ENCODE assay signal across 9 mouse cellular contexts in the genomic region with DNA sequence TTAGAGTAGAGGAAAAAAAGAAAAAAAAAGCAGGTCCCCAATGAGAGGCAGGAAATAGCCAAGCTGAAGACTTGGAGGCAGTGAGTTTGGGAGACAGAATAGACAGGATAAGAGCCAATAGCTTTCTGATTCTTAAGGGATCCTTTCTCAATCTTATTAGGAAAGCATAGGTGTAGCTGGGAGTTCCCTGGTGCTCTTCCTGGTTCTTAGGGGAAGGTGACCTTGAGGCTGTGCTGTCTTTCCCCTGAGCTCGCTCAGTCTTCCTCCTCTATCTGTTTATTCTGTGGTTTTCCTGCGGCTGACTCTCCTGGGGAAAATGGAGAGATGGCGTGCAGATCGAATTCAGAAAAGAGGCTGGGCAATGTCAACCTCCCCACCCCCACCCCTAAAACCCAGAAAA. TPM values are rescaled to one million over a fixed set of nuclear protein-coding genes. Genes with fewer than 3 reads are reported as not detected.
DNase-seq lines count a peak whose midpoint lies in the region; ATAC-seq lines count a peak whose summit lies in the region.
"Had no signal": no experiment of that assay in that cellular context is flagged by ENCODE, and none has a peak within 500 bp of the region (broad histone marks: within the 10 kb centered on the region; RNA-seq: fewer than 3 reads in every experiment).

No protein-coding gene starts in this region.

- H3K4me1 ChIP-seq in kidney, embryonic 16.5 days (ENCODE audit: insufficient read depth, low read length), result peaks cover 16% of the 10 kb centered on the region
- H3K4me1 ChIP-seq in embryonic facial prominence, embryonic 10.5 days, result peaks cover 31% of the 10 kb centered on the region
- peaks cover 25% of the 10 kb centered on the region for H3K4me1 ChIP-seq in hindbrain, embryonic 15.5 days (replicated peaks)
- H3K4me1 ChIP-seq in neural tube, embryonic 12.5 days, result peaks cover 17% of the 10 kb centered on the region

- 1% methylated on average over 4 of the region's 4 CpGs for WGBS in kidney, embryonic 16.5 days
- under 1% methylated on average over 4 of the region's 4 CpGs for WGBS in embryonic facial prominence, embryonic 10.5 days
- 4% methylated on average over 4 of the region's 4 CpGs for WGBS in hindbrain, embryonic 15.5 days
- 3% methylated on average over 4 of the region's 4 CpGs for WGBS in neural tube, embryonic 12.5 days

- H3K27me3 ChIP-seq in kidney, embryonic 16.5 days (ENCODE audit: insufficient read depth, low read length), result peaks cover 14% of the 10 kb centered on the region
- peaks cover 33% of the 10 kb centered on the region for H3K27me3 ChIP-seq in embryonic facial prominence, embryonic 10.5 days (replicated peaks; ENCODE audit: low read depth, poor library complexity, severe bottlenecking)
- no peaks in the 10 kb centered on the region for H3K27me3 ChIP-seq in hindbrain, embryonic 15.5 days
- H3K27me3 ChIP-seq in neural tube, embryonic 12.5 days (replicated peaks), result peaks cover 26% of the 10 kb centered on the region

- no peak for ATAC-seq in kidney, embryonic 16.5 days (ENCODE audit: low FRiP score, low TSS enrichment)
- ATAC-seq in hindbrain, embryonic 15.5 days (ENCODE audit: low FRiP score, low read depth), result no peak
- ATAC-seq in neural tube, embryonic 12.5 days (ENCODE audit: low FRiP score, low read depth), result no peak
- ATAC-seq in CD4-positive, CD25-positive, alpha-beta regulatory T cell, adult 4 months, result no peak

- no peaks in the 10 kb centered on the region for H3K9me3 ChIP-seq in kidney, embryonic 16.5 days (ENCODE audit: low read length)
- H3K9me3 ChIP-seq in embryonic facial prominence, embryonic 10.5 days, result no peaks in the 10 kb centered on the region
- H3K9me3 ChIP-seq in hindbrain, embryonic 15.5 days, result no peaks in the 10 kb centered on the region
- no peaks in the 10 kb centered on the region for H3K9me3 ChIP-seq in neural tube, embryonic 12.5 days

- peak overlapping the region; percentile 59 for H3K4me2 ChIP-seq in kidney, embryonic 16.5 days (replicated peaks; ENCODE audit: low read depth, low read length)
- peak overlapping the region; percentile 61 for H3K4me2 ChIP-seq in hindbrain, embryonic 15.5 days
- peak overlapping the region; percentile 60 for H3K4me2 ChIP-seq in neural tube, embryonic 12.5 days (replicated peaks)

- peak overlapping the region; percentile 40 for H3K4me3 ChIP-seq in kidney, embryonic 16.5 days (ENCODE audit: low read length)
- H3K4me3 ChIP-seq in embryonic facial prominence, embryonic 10.5 days, result peak overlapping the region; percentile 55
- H3K4me3 ChIP-seq in hindbrain, embryonic 15.5 days, result peak overlapping the region; percentile 47
- peak overlapping the region; percentile 30 for H3K4me3 ChIP-seq in neural tube, embryonic 12.5 days

- H3K27ac ChIP-seq in kidney, embryonic 16.5 days (ENCODE audit: low read length), result no peak overlapping the region
- H3K27ac ChIP-seq in embryonic facial prominence, embryonic 10.5 days (replicated peaks), result no peak overlapping the region
- H3K27ac ChIP-seq in hindbrain, embryonic 15.5 days (replicated peaks), result peak overlapping the region; percentile 85
- no peak overlapping the region for H3K27ac ChIP-seq in neural tube, embryonic 12.5 days

- H3K9ac ChIP-seq in kidney, embryonic 16.5 days (replicated peaks; ENCODE audit: low read length), result no peak overlapping the region
- peak overlapping the region; percentile 71 for H3K9ac ChIP-seq in hindbrain, embryonic 15.5 days
- H3K9ac ChIP-seq in neural tube, embryonic 12.5 days, result no peak overlapping the region

- DNase-seq in kidney, postnatal 25 days, result no peak
- no peak for DNase-seq in embryonic facial prominence, embryonic 10.5 days (ENCODE audit: low spot score)
- no peak for DNase-seq in adrenal gland, adult 2 months
- DNase-seq in kidney, postnatal 14 days, result no peak

- no peaks in the 10 kb centered on the region for H3K36me3 ChIP-seq in kidney, embryonic 16.5 days (ENCODE audit: insufficient read depth, low read length)
- no peaks in the 10 kb centered on the region for H3K36me3 ChIP-seq in embryonic facial prominence, embryonic 10.5 days (replicated peaks)
- no peaks in the 10 kb centered on the region for H3K36me3 ChIP-seq in hindbrain, embryonic 15.5 days
- H3K36me3 ChIP-seq in neural tube, embryonic 12.5 days, result no peaks in the 10 kb centered on the region

RNA-seq across cellular contexts. Expression of a gene that starts 0.4 kb away (rescaled TPM):
- polyA plus RNA-seq in kidney, embryonic 16.5 days (2015; fragmentation: Nextera tagmentation; extraction: Ambion mirVana), result 28.2 and 34.6 TPM in 2 replicates
- polyA plus RNA-seq in embryonic facial prominence, embryonic 10.5 days (2016; fragmentation: Nextera tagmentation; extraction: Ambion mirVana), result 3.6 and 6.0 TPM in 2 replicates
- polyA plus RNA-seq in hindbrain, embryonic 15.5 days (2015; fragmentation: Nextera tagmentation; extraction: Ambion mirVana), result 99.5 and 107 TPM in 2 replicates
- polyA plus RNA-seq in neural tube, embryonic 12.5 days (2016; fragmentation: Nextera tagmentation; extraction: Ambion mirVana), result 19.6 and 19.7 TPM in 2 replicates
- polyA plus RNA-seq in CD4-positive, CD25-positive, alpha-beta regulatory T cell, adult 4 months (2017; shearing (Covaris generic)), result not detected
- total RNA-seq in adrenal gland, adult 2 months (2021), result 10 to 100 TPM in 1 of 2 experiments, 1 to 10 TPM in 1; 6.9 to 14.2 TPM
- polyA plus RNA-seq in adrenal gland, adult 2 months (2012; rRNA removed), result 9.2 and 11.5 TPM in 2 replicates
- total RNA-seq: gastrocnemius, adult 18-20 months had no signal

RNA-seq across cellular contexts. Expression of a gene that starts 2.8 kb away (rescaled TPM):
- polyA plus RNA-seq in kidney, embryonic 16.5 days (2015; fragmentation: Nextera tagmentation; extraction: Ambion mirVana), result 14.4 and 15.8 TPM in 2 replicates
- 10.2 and 10.5 TPM in 2 replicates for polyA plus RNA-seq in embryonic facial prominence, embryonic 10.5 days (2016; fragmentation: Nextera tagmentation; extraction: Ambion mirVana)
- polyA plus RNA-seq in hindbrain, embryonic 15.5 days (2015; fragmentation: Nextera tagmentation; extraction: Ambion mirVana), result 19.8 and 21.3 TPM in 2 replicates
- 13.0 and 13.1 TPM in 2 replicates for polyA plus RNA-seq in neural tube, embryonic 12.5 days (2016; fragmentation: Nextera tagmentation; extraction: Ambion mirVana)
- 1 to 10 TPM; 6.8 to 9.5 TPM for polyA plus RNA-seq in CD4-positive, CD25-positive, alpha-beta regulatory T cell, adult 4 months (2017; shearing (Covaris generic))
- 10 to 100 TPM; 51.4 to 56.9 TPM for total RNA-seq in adrenal gland, adult 2 months (2021)
- 36.7 and 41.0 TPM in 2 replicates for polyA plus RNA-seq in adrenal gland, adult 2 months (2012; rRNA removed)

RNA-seq across cellular contexts. Expression of a gene that starts 29.0 kb away (rescaled TPM):
- not detected in 2 replicates for polyA plus RNA-seq in kidney, embryonic 16.5 days (2015; fragmentation: Nextera tagmentation; extraction: Ambion mirVana)
- not detected in 2 replicates for polyA plus RNA-seq in embryonic facial prominence, embryonic 10.5 days (2016; fragmentation: Nextera tagmentation; extraction: Ambion mirVana)
- polyA plus RNA-seq in hindbrain, embryonic 15.5 days (2015; fragmentation: Nextera tagmentation; extraction: Ambion mirVana), result 0.04 and 0.17 TPM in 2 replicates
- not detected in 2 replicates for polyA plus RNA-seq in neural tube, embryonic 12.5 days (2016; fragmentation: Nextera tagmentation; extraction: Ambion mirVana)
- under 1 TPM; 0.10 to 0.35 TPM for polyA plus RNA-seq in CD4-positive, CD25-positive, alpha-beta regulatory T cell, adult 4 months (2017; shearing (Covaris generic))
- under 1 TPM in 1 of 2 experiments, not detected in 1; 0.31 TPM for total RNA-seq in adrenal gland, adult 2 months (2021)
- 0.07 and 0.16 TPM in 2 replicates for polyA plus RNA-seq in adrenal gland, adult 2 months (2012; rRNA removed)

RNA-seq across cellular contexts. Expression of a gene that starts 55.6 kb away (rescaled TPM):
- polyA plus RNA-seq in kidney, embryonic 16.5 days (2015; fragmentation: Nextera tagmentation; extraction: Ambion mirVana), result 838 and 877 TPM in 2 replicates
- polyA plus RNA-seq in embryonic facial prominence, embryonic 10.5 days (2016; fragmentation: Nextera tagmentation; extraction: Ambion mirVana), result 609 and 638 TPM in 2 replicates
- 377 and 390 TPM in 2 replicates for polyA plus RNA-seq in hindbrain, embryonic 15.5 days (2015; fragmentation: Nextera tagmentation; extraction: Ambion mirVana)
- 497 and 518 TPM in 2 replicates for polyA plus RNA-seq in neural tube, embryonic 12.5 days (2016; fragmentation: Nextera tagmentation; extraction: Ambion mirVana)
- 100 to 1,000 TPM; 665 to 860 TPM for polyA plus RNA-seq in CD4-positive, CD25-positive, alpha-beta regulatory T cell, adult 4 months (2017; shearing (Covaris generic))
- total RNA-seq in adrenal gland, adult 2 months (2021), result 100 to 1,000 TPM; 385 to 421 TPM
- 1,644 and 2,044 TPM in 2 replicates for polyA plus RNA-seq in adrenal gland, adult 2 months (2012; rRNA removed)

RNA-seq across cellular contexts. Expression of a gene that starts 55.6 kb away (rescaled TPM):
- 2.0 and 3.0 TPM in 2 replicates for polyA plus RNA-seq in kidney, embryonic 16.5 days (2015; fragmentation: Nextera tagmentation; extraction: Ambion mirVana)
- 3.3 and 3.7 TPM in 2 replicates for polyA plus RNA-seq in embryonic facial prominence, embryonic 10.5 days (2016; fragmentation: Nextera tagmentation; extraction: Ambion mirVana)
- 5.3 and 6.2 TPM in 2 replicates for polyA plus RNA-seq in hindbrain, embryonic 15.5 days (2015; fragmentation: Nextera tagmentation; extraction: Ambion mirVana)
- polyA plus RNA-seq in neural tube, embryonic 12.5 days (2016; fragmentation: Nextera tagmentation; extraction: Ambion mirVana), result 4.1 and 4.5 TPM in 2 replicates
- 1 to 10 TPM; 2.3 to 3.4 TPM for polyA plus RNA-seq in CD4-positive, CD25-positive, alpha-beta regulatory T cell, adult 4 months (2017; shearing (Covaris generic))
- total RNA-seq in adrenal gland, adult 2 months (2021), result 1 to 10 TPM; 1.5 to 2.4 TPM
- 0.65 and 0.95 TPM in 2 replicates for polyA plus RNA-seq in adrenal gland, adult 2 months (2012; rRNA removed)
